In genomic region chr3:20590143-20590542, GRCm38 (mm10) we compare ENCODE assay signal across 8 mouse cellular contexts.
DNase-seq lines count a peak whose midpoint lies in the region; ATAC-seq lines count a peak whose summit lies in the region.

No protein-coding gene starts in this region.

- no peaks in the 10 kb centered on the region for H3K9me3 ChIP-seq in heart, embryonic 11.5 days (replicated peaks; ENCODE audit: control insufficient read depth, low read length)
- H3K9me3 ChIP-seq in forebrain, embryonic 15.5 days, result no peaks in the 10 kb centered on the region

- no peaks in the 10 kb centered on the region for H3K27me3 ChIP-seq in heart, embryonic 11.5 days (ENCODE audit: control insufficient read depth, insufficient read depth, low read length)
- no peaks in the 10 kb centered on the region for H3K27me3 ChIP-seq in forebrain, embryonic 15.5 days

- peak; percentile 35 to 65 for DNase-seq in heart, postnatal 10 days
- DNase-seq in A20 (ENCODE audit: low read depth, low spot score), result peak; percentile 36
- peak; percentile 33 for DNase-seq in R1 (ENCODE audit: low read depth, low spot score)
- DNase-seq in layer of hippocampus, adult 9-10 months (ENCODE audit: low spot score), result peak; percentile 48
- DNase-seq in retina, postnatal 1 day, result peak; percentile 52
- DNase-seq in urinary bladder, postnatal 36 days (ENCODE audit: low spot score in 2 of 2), result no peak

- 40% methylated on average over 2 of the region's 2 CpGs for WGBS in heart, embryonic 11.5 days (ENCODE audit: insufficient replicate concordance)
- 40% methylated on average over 2 of the region's 2 CpGs for WGBS in forebrain, embryonic 15.5 days

- H3K4me2 ChIP-seq in heart, embryonic 11.5 days, result no peak overlapping the region
- no peak overlapping the region for H3K4me2 ChIP-seq in forebrain, embryonic 15.5 days (replicated peaks)

- no peak overlapping the region for H3K27ac ChIP-seq in heart, embryonic 11.5 days (ENCODE audit: low read depth, low read length)
- H3K27ac ChIP-seq in forebrain, embryonic 15.5 days (replicated peaks), result no peak overlapping the region

- no peak for ATAC-seq in heart, embryonic 11.5 days (replicated peaks; ENCODE audit: insufficient number of reproducible peaks, low FRiP score, low TSS enrichment)
- ATAC-seq in forebrain, embryonic 15.5 days (replicated peaks), result 0 out of 2 replicates have a peak, but pooled peaks have one; percentile 32

- no peaks in the 10 kb centered on the region for H3K36me3 ChIP-seq in heart, embryonic 11.5 days (ENCODE audit: control insufficient read depth, insufficient read depth, low read length)
- no peaks in the 10 kb centered on the region for H3K36me3 ChIP-seq in forebrain, embryonic 15.5 days

- H3K4me3 ChIP-seq in heart, embryonic 11.5 days (ENCODE audit: low read depth, low read length), result no peak overlapping the region
- H3K4me3 ChIP-seq in forebrain, embryonic 15.5 days, result no peak overlapping the region

- H3K4me1 ChIP-seq in heart, embryonic 11.5 days (ENCODE audit: control insufficient read depth, insufficient read depth, low read length), result no peaks in the 10 kb centered on the region
- H3K4me1 ChIP-seq in forebrain, embryonic 15.5 days, result no peaks in the 10 kb centered on the region

- H3K9ac ChIP-seq in heart, embryonic 11.5 days (ENCODE audit: low read depth, low read length), result no peak overlapping the region
- H3K9ac ChIP-seq in forebrain, embryonic 15.5 days (replicated peaks), result no peak overlapping the region

- intact Hi-C loops in heart, postnatal 10 days (cut with DNase I), result loop anchor here (5.0 kb wide), 1 partner anchor 1717 kb away; no protein-coding TSS in a partner anchor

Comparison
In these comparisons a context has a peak if more than half of its experiments do, and no peak if none do; other contexts are left out.
1. DNase-seq: peak in heart, postnatal 10 days (2 of 2), A20 (single experiment), R1 (single experiment), layer of hippocampus, adult 9-10 months (single experiment) and retina, postnatal 1 day (single experiment); none in urinary bladder, postnatal 36 days (0 of 2).